Mouse (Mus musculus) stomach, postnatal 0 days (tissue): Measurements from ENCODE around the gene Slc25a10.

Experiments used
- CTCF ChIP-seq: IDR thresholded peaks from 2 replicates; pipeline ENCODE4 v1.5.1; 2016; ENCODE audit warnings: antibody characterized with exemption, low read depth, mild to moderate bottlenecking, moderate library complexity
- EP300 ChIP-seq: optimal IDR thresholded peaks from 2 replicates; pipeline ENCODE3; 2016; ENCODE audit warnings: antibody characterized with exemption

DNA sequence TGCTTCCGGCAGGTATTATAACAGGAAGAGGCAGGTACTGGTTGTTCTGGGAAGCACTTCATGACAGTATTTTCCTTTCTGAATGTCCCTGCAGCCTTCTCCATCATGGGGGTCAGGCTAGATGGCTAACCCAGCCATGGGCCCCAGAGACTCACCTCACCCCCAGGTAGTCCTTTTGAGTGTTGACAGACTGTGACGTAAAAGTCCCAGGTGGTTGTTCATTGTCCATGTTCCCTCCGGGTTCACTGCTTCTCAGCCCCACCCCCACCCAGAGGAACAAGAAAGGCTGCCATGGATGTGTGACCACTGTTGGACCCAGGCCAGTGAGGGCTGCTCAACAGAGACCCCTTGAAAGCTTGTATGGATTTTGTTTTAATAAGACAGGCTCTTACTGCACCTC lies 1.7 kb downstream of the Slc25a10 start:
- no peak for TF ChIP-seq CTCF
- no peak for TF ChIP-seq EP300
